Mouse (Mus musculus) liver, embryonic 14.5 days (tissue): Measurements from ENCODE around the gene Prtn3.

Source experiments
- CTCF ChIP-seq: IDR thresholded peaks from 2 replicates; pipeline ENCODE4 v1.5.1; 2016; ENCODE audit warnings: antibody characterized with exemption, low read depth, control low read depth
- EP300 ChIP-seq: IDR thresholded peaks from 2 replicates; pipeline ENCODE4 v1.6.1; 2016; ENCODE audit warnings: antibody characterized with exemption, low read depth

DNA sequence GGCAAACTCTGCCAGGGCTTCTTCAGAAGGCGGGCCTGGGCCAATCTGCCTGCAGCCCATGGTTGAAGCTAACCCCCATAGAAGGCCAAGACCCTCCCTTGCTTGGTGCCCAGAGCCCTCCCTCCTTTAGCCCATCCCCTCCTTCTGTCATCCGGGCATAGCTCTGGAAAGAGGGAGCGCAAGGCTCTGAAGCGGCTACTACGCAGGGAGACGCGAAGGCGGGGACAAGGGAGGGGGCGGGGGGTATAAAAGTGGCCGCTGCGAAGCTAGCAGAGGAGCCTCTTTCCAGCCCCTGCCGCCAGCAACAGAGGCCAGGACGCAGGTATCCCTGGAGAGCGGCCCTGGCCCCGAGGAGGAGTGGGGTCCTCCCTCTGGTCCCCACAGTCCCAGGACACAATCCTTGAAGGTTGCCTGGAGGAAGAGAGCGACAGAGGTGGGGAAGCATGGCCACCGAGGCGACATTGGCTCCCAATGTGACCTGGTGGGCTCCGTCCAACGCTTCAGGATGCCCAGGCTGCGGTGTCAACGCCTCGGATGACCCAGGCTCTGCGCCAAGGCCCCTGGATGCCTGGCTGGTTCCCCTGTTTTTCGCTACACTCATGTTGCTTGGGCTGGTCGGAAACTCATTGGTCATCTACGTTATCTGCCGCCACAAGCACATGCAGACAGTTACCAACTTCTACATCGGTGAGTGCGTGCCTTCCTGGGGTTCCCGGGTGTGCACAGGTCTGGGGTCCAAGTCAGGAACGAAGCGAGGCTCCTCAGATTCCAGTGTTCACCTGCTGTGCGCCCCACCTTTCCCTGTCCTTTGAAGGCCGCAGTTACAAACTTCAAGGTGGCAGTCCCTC is 44.2 kb downstream of the Prtn3 start:
- TF ChIP-seq EP300 (no peak), CTCF (no peak)
